Mouse (Mus musculus) liver, postnatal 0 days (tissue): ENCODE results near the gene Cav1. TPM values are rescaled to one million over a fixed set of nuclear protein-coding genes. Genes with fewer than 3 reads are reported as not detected.

Experiments used
- ATAC-seq: fragments of 200-750 bp; cut with Nextera tagmentation; 2 replicates; pipeline ENCODE4 v1.8.0; 2017; ENCODE audit warnings: mild to moderate bottlenecking, moderate library complexity
- DNase-seq: peaks from one replicate; pipeline ENCODE4 v3.0.0-alpha.2; 2016
- H3K27ac ChIP-seq: fragments of 300-500 bp; sonication (generic); 2 replicates; pipeline ENCODE4 v1.5.1; 2014; ENCODE audit warnings: antibody characterized with exemption, moderate library complexity, mild to moderate bottlenecking, low read depth
- H3K27me3 ChIP-seq: fragments of 300-500 bp; sonication (generic); 2 replicates; pipeline ENCODE4 v1.6.1; 2014; ENCODE audit warnings: low read length, control low read depth, mixed read lengths; ENCODE audit not compliant: insufficient read depth
- H3K36me3 ChIP-seq: fragments of 300-500 bp; sonication (generic); replicated peaks from 2 replicates; pipeline ENCODE4 v1.6.1; 2014; ENCODE audit warnings: mild to moderate bottlenecking, control low read depth, low read length, moderate library complexity, mixed read lengths; ENCODE audit not compliant: insufficient read depth
- H3K4me1 ChIP-seq: fragments of 300-500 bp; sonication (generic); 2 replicates; pipeline ENCODE4 v1.6.1; 2014; ENCODE audit warnings: antibody characterized with exemption, mild to moderate bottlenecking, control low read depth; ENCODE audit not compliant: insufficient read depth
- H3K4me2 ChIP-seq: fragments of 300-500 bp; sonication (generic); 2 replicates; pipeline ENCODE4 v1.6.1; 2014; ENCODE audit warnings: low read depth, mild to moderate bottlenecking, low read length, moderate library complexity, mixed read lengths
- H3K4me3 ChIP-seq: fragments of 300-500 bp; sonication (generic); 2 replicates; pipeline ENCODE4 v1.5.1; 2014; ENCODE audit warnings: low read depth, low read length
- H3K9ac ChIP-seq: fragments of 300-500 bp; sonication (generic); replicated peaks from 2 replicates; pipeline ENCODE4 v1.6.1; 2014; ENCODE audit warnings: mild to moderate bottlenecking, moderate library complexity
- H3K9me3 ChIP-seq: fragments of 300-500 bp; sonication (generic); 2 replicates; pipeline ENCODE4 v1.6.1; 2016; ENCODE audit warnings: mild to moderate bottlenecking, control low read depth, low read length, mixed read lengths
- CTCF ChIP-seq: sonication (generic); IDR thresholded peaks from 2 replicates; pipeline ENCODE4 v1.5.1; 2016; ENCODE audit warnings: antibody characterized with exemption, low read depth
- EP300 ChIP-seq: IDR thresholded peaks from 2 replicates; pipeline ENCODE4 v1.6.1; 2016; ENCODE audit warnings: antibody characterized with exemption, low read depth, mild to moderate bottlenecking
- WGBS: fragments of 180-500 bp; shearing (Covaris S2); extraction: QIAGEN DNeasy Blood & Tissue Kit; methylation state at CpG from one replicate; pipeline ENCODE4 v1.1.7; 2014; ENCODE audit not compliant: insufficient replicate concordance; 5-methylcytosine and 5-hydroxymethylcytosine counted together
- polyA plus RNA-seq: library from polyadenylated mRNA; unstranded; fragments of >200 nt; fragmentation: Nextera tagmentation; extraction: Ambion mirVana; gene quantifications from 2 replicates; pipeline ENCODE4 v1.2.1, GENCODE M21; 2015

The Cav1 gene
- polyA plus RNA-seq, 1 experiment from 2014 or later = 6.9 TPM

GRCm38 (mm10) chr6:17314659-17315616 lies 8.8 kb downstream of the Cav1 start:
- Histone ChIP-seq H3K4me2 (no peak overlapping the region), H3K9me3 (no peaks in the 10 kb centered on the region), H3K36me3 (no peaks in the 10 kb centered on the region), H3K4me1 (peaks cover 8% of the 10 kb centered on the region; the same call in 1 of the 2 replicates), H3K27ac (no peak overlapping the region), H3K27me3 (no peaks in the 10 kb centered on the region), H3K4me3 (no peak overlapping the region), H3K9ac (no peak overlapping the region)
- ATAC-seq = no peak
- TF ChIP-seq CTCF (no peak), EP300 (no peak)
- WGBS = 65% methylated on average over 5 of the region's 5 CpGs
- no peak for DNase-seq

- no peak for ATAC-seq
- no peak overlapping the region for H3K27ac ChIP-seq
These were observed 10.4 kb downstream of the Cav1 start for GRCm38 (mm10) chr6:17316294-17317166.

GRCm38 (mm10) chr6:17317167-17317524 lies 11.0 kb downstream of the Cav1 start:
- no peak overlapping the region for H3K4me2 ChIP-seq
- H3K27ac ChIP-seq = no peak overlapping the region
- WGBS = 30% methylated on average over 1 of the region's 1 CpGs
- no peaks in the 10 kb centered on the region for H3K36me3 ChIP-seq
- H3K27me3 ChIP-seq = no peaks in the 10 kb centered on the region
- H3K4me3 ChIP-seq = no peak overlapping the region
- H3K9me3 ChIP-seq = no peaks in the 10 kb centered on the region
- ATAC-seq = no peak
- H3K4me1 ChIP-seq = peaks cover 8% of the 10 kb centered on the region; the same call in 1 of the 2 replicates
- DNase-seq = no peak
- TF ChIP-seq CTCF (no peak), EP300 (no peak)
- H3K9ac ChIP-seq = no peak overlapping the region

More at GRCm38 (mm10) chr6:17316294-17317166, 10.4 kb downstream of the Cav1 start:
- Histone ChIP-seq H3K4me3 (no peak overlapping the region), H3K9me3 (no peaks in the 10 kb centered on the region), H3K36me3 (no peaks in the 10 kb centered on the region), H3K9ac (no peak overlapping the region), H3K4me2 (no peak overlapping the region), H3K4me1 (peaks cover 8% of the 10 kb centered on the region; the same call in 1 of the 2 replicates), H3K27me3 (no peaks in the 10 kb centered on the region)
- WGBS = 51% methylated on average over 15 of the region's 15 CpGs
- TF ChIP-seq EP300 (no peak), CTCF (no peak)
- no peak for DNase-seq

- H3K9ac ChIP-seq = no peak overlapping the region
- no peaks in the 10 kb centered on the region for H3K27me3 ChIP-seq
- H3K4me1 ChIP-seq = peaks cover 8% of the 10 kb centered on the region; the same call in 1 of the 2 replicates
- TF ChIP-seq EP300 (no peak), CTCF (no peak)
- WGBS = 22% methylated on average over 1 of the region's 1 CpGs
- H3K4me2 ChIP-seq = no peak overlapping the region
- no peaks in the 10 kb centered on the region for H3K36me3 ChIP-seq
- ATAC-seq (no peak), DNase-seq (no peak)
- H3K4me3 ChIP-seq = no peak overlapping the region
- no peak overlapping the region for H3K27ac ChIP-seq
- H3K9me3 ChIP-seq = no peaks in the 10 kb centered on the region
These were observed 11.8 kb downstream of the Cav1 start for GRCm38 (mm10) chr6:17317944-17318343.

- DNase-seq = no peak
- TF ChIP-seq EP300 (no peak), CTCF (no peak)
- Histone ChIP-seq H3K4me2 (no peak overlapping the region), H3K36me3 (no peaks in the 10 kb centered on the region), H3K9ac (no peak overlapping the region), H3K27ac (no peak overlapping the region), H3K9me3 (no peaks in the 10 kb centered on the region), H3K4me3 (no peak overlapping the region), H3K4me1 (no peaks in the 10 kb centered on the region; the same call in 1 of the 2 replicates), H3K27me3 (no peaks in the 10 kb centered on the region)
- WGBS = 67% methylated on average over 6 of the region's 6 CpGs
- ATAC-seq = no peak
These were observed 15.8 kb downstream of the Cav1 start for GRCm38 (mm10) chr6:17321976-17322375.

- ATAC-seq = no peak
- Histone ChIP-seq H3K27me3 (no peaks in the 10 kb centered on the region), H3K9ac (no peak overlapping the region), H3K4me1 (no peaks in the 10 kb centered on the region), H3K4me3 (no peak overlapping the region), H3K4me2 (no peak overlapping the region), H3K9me3 (no peaks in the 10 kb centered on the region), H3K27ac (no peak overlapping the region), H3K36me3 (no peaks in the 10 kb centered on the region)
- DNase-seq = no peak
- WGBS = 66% methylated on average over 11 of the region's 11 CpGs
- TF ChIP-seq EP300 (no peak), CTCF (no peak)
These were observed 21.1 kb downstream of the Cav1 start for GRCm38 (mm10) chr6:17327216-17327615.
